Mouse (Mus musculus) kidney, adult 2 months (tissue): ENCODE data around the gene Cyp4f40. TPM values are rescaled to one million over a fixed set of nuclear protein-coding genes. Genes with fewer than 3 reads are reported as not detected.
A peak's percentile ranks its signal among the peaks of the same experiment; 100 is the strongest.
"Not testable (repeated sequence)": the region's sequence is repeated elsewhere in the genome, so short reads cannot be mapped to it uniquely, and the experiment has no call there.

Experiments
- DNase-seq: peaks from one replicate; pipeline ENCODE4 v3.0.0; 2021
- H3K27ac ChIP-seq: fragments of 200-500 bp; 2 replicates; pipeline ENCODE4 v1.5.1; 2012; ENCODE audit warnings: low read depth, low read length, control low read depth, inconsistent platforms; ENCODE audit not compliant: insufficient read depth
- H3K27me3 ChIP-seq: fragments of 200-500 bp; replicated peaks from 2 replicates; pipeline ENCODE4 v1.6.1; 2012; ENCODE audit warnings: mild to moderate bottlenecking, moderate library complexity, low read length, inconsistent platforms; ENCODE audit not compliant: control insufficient read depth, insufficient read depth
- H3K36me3 ChIP-seq: fragments of 200-500 bp; 2 replicates; pipeline ENCODE4 v1.6.1; 2012; ENCODE audit warnings: mild to moderate bottlenecking, moderate library complexity, low read length, inconsistent platforms; ENCODE audit not compliant: control insufficient read depth, insufficient read depth
- H3K4me1 ChIP-seq: fragments of 200-500 bp; 2 replicates; pipeline ENCODE4 v1.6.1; 2011; ENCODE audit warnings: low read length; ENCODE audit not compliant: control insufficient read depth, insufficient read depth
- H3K4me3 ChIP-seq: fragments of 200-500 bp; 2 replicates; pipeline ENCODE4 v1.5.1; 2011; ENCODE audit warnings: mild to moderate bottlenecking, low read depth, low read length, control low read depth; ENCODE audit not compliant: insufficient read depth
- CTCF ChIP-seq: fragments of 200-500 bp; conservative IDR thresholded peaks from 2 replicates; pipeline ENCODE4 v1.5.1; 2011; ENCODE audit warnings: low read depth, mild to moderate bottlenecking, control low read depth, low read length, moderate library complexity, mixed read lengths; ENCODE audit not compliant: insufficient read depth, insufficient read length
- POLR2A ChIP-seq: fragments of 200-500 bp; IDR thresholded peaks from one replicate; pipeline ENCODE4 v1.6.1; 2011; ENCODE audit warnings: low read depth, low read length, control low read depth
- WGBS: fragments of 180-500 bp; shearing (Covaris S2); methylation state at CpG from one replicate; pipeline ENCODE4 v1.1.7; 2018; 5-methylcytosine and 5-hydroxymethylcytosine counted together
- polyA plus RNA-seq: library from polyadenylated mRNA; depleted of rRNA; stranded (reverse); fragments of >200 nt; gene quantifications from 2 replicates; pipeline ENCODE4 v1.2.3, GENCODE M21; 2012

Cyp4f40 gene
- polyA plus RNA-seq, 1 experiment = not detected

DNA sequence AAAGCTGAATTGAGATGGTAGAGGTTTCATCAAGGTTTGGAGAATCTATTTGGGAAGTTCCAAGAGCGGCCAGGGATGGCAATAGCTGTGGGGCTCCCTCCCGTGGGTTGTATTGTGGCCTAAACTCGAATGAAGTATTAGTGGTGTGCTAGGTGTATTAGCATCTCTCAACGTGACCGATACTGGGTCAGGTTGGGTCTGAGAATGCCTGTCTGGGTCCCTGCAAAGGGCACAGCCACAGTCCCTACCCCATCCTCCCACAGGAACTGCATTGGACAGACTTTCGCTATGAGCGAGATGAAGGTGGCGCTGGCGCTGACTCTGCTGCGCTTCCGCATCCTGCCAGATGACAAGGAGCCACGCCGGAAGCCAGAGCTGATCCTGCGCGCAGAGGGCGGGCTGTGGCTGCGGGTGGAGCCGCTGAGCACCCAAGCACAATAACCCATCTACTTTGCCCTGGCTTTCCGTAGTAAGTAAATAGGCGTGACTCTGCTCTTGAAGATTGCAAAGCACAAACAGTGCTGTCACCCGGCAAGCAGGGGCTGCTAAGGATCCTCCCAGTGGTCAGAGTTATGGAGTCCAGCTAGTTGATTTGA lies 17.4 kb downstream of the Cyp4f40 start:
- H3K27ac ChIP-seq = no peak overlapping the region
- H3K27me3 ChIP-seq = no peaks in the 10 kb centered on the region; the same call in 1 of the 2 replicates
- H3K4me1 ChIP-seq = no peaks in the 10 kb centered on the region
- no peak for TF ChIP-seq POLR2A
- TF ChIP-seq CTCF = no peak
- 43% methylated on average over 21 of the region's 21 CpGs for WGBS
- H3K4me3 ChIP-seq = no peak overlapping the region
- H3K36me3 ChIP-seq = no peaks in the 10 kb centered on the region
- DNase-seq = no peak

DNA sequence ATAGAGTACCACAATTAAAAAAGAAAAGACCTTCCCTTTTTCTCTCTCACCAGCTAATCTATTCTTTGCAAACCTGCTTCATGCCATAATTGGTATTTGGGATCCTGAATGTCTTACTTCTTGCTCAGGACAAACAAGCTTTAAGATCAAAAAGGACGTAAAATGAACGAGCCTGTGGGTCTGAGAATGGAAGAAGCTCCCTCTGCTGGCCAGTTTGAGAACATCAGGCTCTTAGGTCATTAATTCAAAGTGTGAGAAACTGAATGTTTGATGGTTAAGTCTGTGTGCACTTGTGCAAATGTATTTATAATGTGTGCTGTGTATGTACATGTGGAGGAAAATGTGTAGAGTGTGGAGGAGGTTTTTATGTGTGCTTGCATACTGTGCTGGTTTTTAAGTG lies 21.7 kb downstream of the Cyp4f40 start:
- H3K27me3 ChIP-seq = no peaks in the 10 kb centered on the region; the same call in 1 of the 2 replicates
- peak; percentile 46 for DNase-seq
- no peak overlapping the region for H3K4me3 ChIP-seq
- H3K4me1 ChIP-seq = no peaks in the 10 kb centered on the region
- no peak overlapping the region for H3K27ac ChIP-seq
- TF ChIP-seq POLR2A (no peak), CTCF (peak; percentile 42; the same call in 1 of the 2 replicates)
- H3K36me3 ChIP-seq = no peaks in the 10 kb centered on the region
- WGBS = 2% methylated on average over 2 of the region's 2 CpGs

DNA sequence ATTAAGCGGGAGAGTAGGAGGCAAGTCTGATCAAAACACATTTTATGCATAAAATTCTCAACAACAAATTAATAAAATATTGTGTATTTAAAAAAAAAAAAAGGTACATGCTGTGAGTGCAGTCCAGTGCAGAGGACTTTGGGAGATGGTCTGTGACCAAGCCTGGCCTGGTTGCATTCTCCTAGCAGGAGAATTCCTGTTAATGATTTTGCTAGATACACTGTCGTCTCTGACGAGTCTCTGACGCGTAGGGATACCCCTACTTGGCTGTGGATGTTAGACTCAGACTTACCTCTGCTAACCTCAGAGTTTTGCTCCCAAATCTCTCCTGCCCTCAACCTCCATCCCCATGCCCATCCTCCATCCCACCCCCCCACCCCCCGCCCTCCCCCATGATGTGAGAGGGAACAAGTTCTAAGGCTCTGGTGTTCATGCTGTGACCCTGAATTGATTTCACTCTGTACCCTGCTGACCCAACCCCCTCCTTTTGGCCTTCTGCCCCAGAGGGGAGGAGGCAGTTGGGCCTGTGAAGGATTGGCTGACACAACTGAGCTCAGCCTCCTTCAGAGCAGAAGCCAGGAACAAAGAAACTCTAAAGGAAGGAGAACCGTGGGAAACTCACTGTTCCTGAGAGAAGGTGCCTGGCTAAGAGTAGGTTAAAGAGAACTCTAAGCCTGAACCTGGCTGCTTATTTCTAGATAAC lies 26.5 kb downstream of the Cyp4f40 start, which contains the start of gene Cyp4f15:
Cyp4f15 (plus strand) TSS at position 580 of the 703 bp plus-strand sequence.
- H3K4me3 ChIP-seq = no peak within 1 kb of the TSS
- no peak within 1 kb of the TSS for H3K27ac ChIP-seq
- WGBS = 34% methylated on average over 7 of the region's 7 CpGs
- DNase-seq = peak; percentile 76
- H3K27me3 ChIP-seq = no peaks in the 10 kb centered on the region
- H3K36me3 ChIP-seq = no peaks in the 10 kb centered on the region
- TF ChIP-seq CTCF (no peak), POLR2A (no peak)
- no peaks in the 10 kb centered on the region for H3K4me1 ChIP-seq

DNA sequence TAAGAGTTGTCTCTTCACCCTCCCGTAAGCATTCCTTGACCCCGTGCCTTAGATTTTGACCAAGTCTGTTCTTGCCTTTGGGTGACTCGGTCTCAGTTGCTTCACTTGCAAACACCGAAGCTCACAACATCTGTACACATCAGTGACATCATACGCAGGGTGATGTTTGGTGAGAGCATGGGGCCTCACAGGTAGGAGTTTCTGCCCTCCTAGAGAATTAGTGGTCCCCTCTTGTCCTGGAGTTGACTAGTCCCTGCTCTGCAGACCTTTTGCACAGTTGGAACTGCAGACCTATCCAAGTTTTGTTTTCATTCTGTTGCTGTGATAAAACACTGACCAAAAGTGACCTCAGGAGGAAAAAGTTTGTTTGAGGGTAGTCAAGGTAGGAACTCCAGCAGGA lies 28.0 kb downstream of the Cyp4f40 start:
- no peaks in the 10 kb centered on the region for H3K36me3 ChIP-seq
- DNase-seq = no peak
- TF ChIP-seq POLR2A (no peak), CTCF (no peak)
- 92% methylated on average over 5 of the region's 5 CpGs for WGBS
- no peaks in the 10 kb centered on the region for H3K27me3 ChIP-seq
- H3K27ac ChIP-seq = no peak overlapping the region
- H3K4me3 ChIP-seq = no peak overlapping the region
- no peaks in the 10 kb centered on the region for H3K4me1 ChIP-seq

DNA sequence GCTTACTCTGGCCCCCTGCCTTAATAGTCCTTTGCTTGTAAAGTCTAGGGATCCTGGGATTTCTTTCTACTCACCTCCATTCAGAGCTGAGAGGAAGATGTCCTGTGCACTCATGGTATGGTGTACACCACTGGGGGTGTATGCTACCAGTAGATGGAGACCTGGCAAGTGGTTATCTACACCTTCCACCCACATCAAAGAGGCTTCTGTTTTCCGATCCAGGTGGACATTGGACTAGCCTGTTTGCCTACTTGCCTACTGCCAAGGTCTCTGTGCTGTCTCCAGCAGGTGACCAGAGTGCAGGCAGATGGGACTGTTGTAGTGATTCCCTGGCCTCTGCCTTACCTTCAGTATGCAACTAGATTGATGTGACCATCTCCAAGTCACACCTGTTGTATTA lies 32.3 kb downstream of the Cyp4f40 start:
- Histone ChIP-seq H3K27ac (no peak overlapping the region), H3K27me3 (no peaks in the 10 kb centered on the region), H3K36me3 (no peaks in the 10 kb centered on the region), H3K4me1 (no peaks in the 10 kb centered on the region), H3K4me3 (no peak overlapping the region)
- no peak for DNase-seq
- WGBS = 85% methylated on average over 1 of the region's 1 CpGs
- no peak for TF ChIP-seq POLR2A
- no peak for TF ChIP-seq CTCF

DNA sequence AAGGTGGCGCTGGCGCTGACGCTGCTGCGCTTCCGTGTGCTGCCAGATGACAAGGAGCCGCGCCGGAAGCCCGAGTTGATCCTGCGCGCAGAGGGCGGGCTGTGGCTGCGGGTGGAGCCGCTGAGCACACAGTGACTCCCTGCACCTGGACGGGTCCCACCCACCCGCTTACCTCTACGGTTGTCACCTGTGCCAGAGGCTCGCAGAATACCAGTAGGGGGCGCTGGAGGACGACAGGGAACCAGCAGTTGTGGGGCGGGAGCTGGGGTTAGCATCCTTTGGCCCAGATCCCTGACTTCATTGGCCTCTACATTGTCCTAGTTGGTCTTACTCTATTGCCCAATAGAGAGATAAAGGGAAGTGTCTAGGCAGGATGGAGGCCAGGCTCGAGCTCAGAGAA lies 44.1 kb downstream of the Cyp4f40 start:
- no peak overlapping the region for H3K4me3 ChIP-seq
- DNase-seq = peak; percentile 59
- H3K27ac ChIP-seq = no peak overlapping the region
- WGBS = 39% methylated on average over 22 of the region's 22 CpGs
- no peaks in the 10 kb centered on the region for H3K27me3 ChIP-seq
- H3K36me3 ChIP-seq = no peaks in the 10 kb centered on the region
- H3K4me1 ChIP-seq = no peaks in the 10 kb centered on the region
- TF ChIP-seq POLR2A (no peak), CTCF (peak; percentile 23; the same call in 1 of the 2 replicates)

DNA sequence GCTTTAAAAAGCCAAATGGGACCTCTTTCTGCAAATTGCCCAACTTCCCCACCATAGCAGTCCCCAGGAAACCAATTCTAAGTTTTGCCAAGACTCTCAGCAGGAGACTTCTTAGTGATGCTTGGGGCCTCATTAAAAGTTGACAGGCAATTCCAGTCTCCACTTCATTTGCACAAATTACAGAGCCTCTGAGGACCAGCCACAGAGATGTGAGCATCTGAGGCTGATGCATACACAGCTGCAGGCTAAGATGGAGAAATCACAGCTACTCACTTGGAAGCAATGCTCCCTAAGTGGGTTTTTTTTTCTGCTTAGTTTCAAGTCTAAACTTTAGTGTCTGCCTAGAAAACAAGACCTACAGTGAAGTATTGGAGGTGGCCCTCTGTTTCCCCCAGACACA lies 51.8 kb downstream of the Cyp4f40 start:
- H3K27me3 ChIP-seq, H3K27ac ChIP-seq, H3K4me1 ChIP-seq, H3K36me3 ChIP-seq, H3K4me3 ChIP-seq, DNase-seq: not testable (repeated sequence)

DNA sequence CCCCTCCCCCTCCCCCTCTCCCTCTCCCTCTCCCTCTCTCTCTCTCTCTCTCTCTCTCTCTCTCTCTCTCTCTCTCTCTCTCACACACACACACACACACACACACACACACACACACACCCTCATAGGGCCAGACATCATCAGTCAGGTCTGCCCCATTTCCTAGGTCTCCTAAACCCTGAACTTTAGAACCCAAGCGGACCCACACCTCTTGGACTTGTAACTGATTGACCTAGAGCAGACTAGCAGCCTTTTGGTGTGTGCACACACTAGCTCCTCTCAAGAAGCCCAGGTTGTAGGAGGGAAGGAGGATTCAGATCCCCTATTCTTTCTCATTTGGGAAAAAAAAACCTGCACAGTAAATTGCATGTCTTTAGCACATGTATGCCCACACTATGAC lies 63.5 kb downstream of the Cyp4f40 start:
- WGBS = 61% methylated on average over 1 of the region's 1 CpGs
- not testable (repeated sequence) for H3K4me1 ChIP-seq, H3K36me3 ChIP-seq, H3K4me3 ChIP-seq, H3K27ac ChIP-seq, H3K27me3 ChIP-seq
- DNase-seq = peak; percentile 72
